Mouse (Mus musculus) layer of hippocampus, adult 11-12 months (tissue): ENCODE measurements around the gene Clcn1.

Experiments
- DNase-seq: peaks from one replicate; pipeline ENCODE4 v3.0.0; 2022; ENCODE audit warnings: low spot score

Gene Clcn1

GRCm38 (mm10) chr6:42286448-42286847 is at the start of gene Clcn1:
Gene Clcn1, plus strand, starts transcription at chr6:42286685.
- DNase-seq, result no peak

GRCm38 (mm10) chr6:42237276-42237805 is 49.1 kb upstream of the Clcn1 start:
- DNase-seq, result no peak

- no peak for DNase-seq
These were observed 45.0 kb upstream of the Clcn1 start for GRCm38 (mm10) chr6:42241311-42242045.

- peak; percentile 68 for DNase-seq
These were observed 40.7 kb upstream of the Clcn1 start, which contains the start of gene Gstk1 for GRCm38 (mm10) chr6:42245711-42246353. Gene Gstk1, plus strand, starts transcription at chr6:42245935.

- DNase-seq, result no peak
These were observed 39.3 kb upstream of the Clcn1 start for GRCm38 (mm10) chr6:42247173-42247572.

GRCm38 (mm10) chr6:42247981-42248380 is 38.5 kb upstream of the Clcn1 start:
- no peak for DNase-seq

- no peak for DNase-seq
These were observed 34.7 kb upstream of the Clcn1 start for GRCm38 (mm10) chr6:42251791-42252190.

- DNase-seq, result no peak
These were observed 33.4 kb upstream of the Clcn1 start for GRCm38 (mm10) chr6:42253103-42253502.

- peak; percentile 67 for DNase-seq
These were observed 29.1 kb upstream of the Clcn1 start for GRCm38 (mm10) chr6:42257303-42257863.

GRCm38 (mm10) chr6:42260430-42260829 is 26.1 kb upstream of the Clcn1 start:
- DNase-seq, result no peak

GRCm38 (mm10) chr6:42261524-42262170 is 24.8 kb upstream of the Clcn1 start, which contains the start of gene Tmem139:
Gene Tmem139, plus strand, starts transcription at chr6:42261970.
- no peak for DNase-seq

- DNase-seq, result peak; percentile 98
These were observed 21.7 kb upstream of the Clcn1 start, which contains the start of gene Casp2 for GRCm38 (mm10) chr6:42264626-42265312. Gene Casp2, plus strand, starts transcription at chr6:42264985.

- DNase-seq, result no peak
These were observed 20.8 kb upstream of the Clcn1 start for GRCm38 (mm10) chr6:42265391-42266330.

- DNase-seq, result no peak
These were observed 15.7 kb upstream of the Clcn1 start for GRCm38 (mm10) chr6:42270817-42271216.

- no peak for DNase-seq
These were observed 10.3 kb upstream of the Clcn1 start for GRCm38 (mm10) chr6:42276151-42276550.

GRCm38 (mm10) chr6:42282865-42283528 is 3.5 kb upstream of the Clcn1 start:
- DNase-seq, result no peak

GRCm38 (mm10) chr6:42287562-42287961 is 1.1 kb downstream of the Clcn1 start:
- no peak for DNase-seq

GRCm38 (mm10) chr6:42293327-42293726 is 6.8 kb downstream of the Clcn1 start:
- no peak for DNase-seq

- DNase-seq, result no peak
These were observed 9.1 kb downstream of the Clcn1 start for GRCm38 (mm10) chr6:42295549-42296094.

GRCm38 (mm10) chr6:42299362-42299761 is 12.9 kb downstream of the Clcn1 start:
- no peak for DNase-seq
